Mouse (Mus musculus) heart, embryonic 14.5 days (tissue): ENCODE measurements around the gene Plxnb1. TPM values are rescaled to one million over a fixed set of nuclear protein-coding genes. Genes with fewer than 3 reads are reported as not detected.

ENCODE experiments used
- ATAC-seq: fragments of 200-750 bp; cut with Nextera tagmentation; 2 replicates; pipeline ENCODE4 v1.8.0; 2017; ENCODE audit warnings: low read depth, moderate TSS enrichment; ENCODE audit not compliant: insufficient number of reproducible peaks, insufficient read depth, low FRiP score
- H3K27ac ChIP-seq, 2 experiments: fragments of 200-500 bp in 1 of 2; fragments of 300-500 bp in 1 of 2; sonication (generic) in 1 of 2; replicated peaks in 1 of 2; 2 replicates each; pipeline ENCODE4 v1.5.1; 2012 to 2014; ENCODE audit warnings: low read depth in 2 of 2, low read length in 2 of 2, control low read depth in 1 of 2, mild to moderate bottlenecking in 1 of 2, mixed read lengths in 1 of 2; ENCODE audit not compliant: control insufficient read depth in 1 of 2, insufficient read depth in 1 of 2
- H3K27me3 ChIP-seq: fragments of 300-500 bp; sonication (generic); 2 replicates; pipeline ENCODE4 v1.6.1; 2014; ENCODE audit warnings: mild to moderate bottlenecking, low read length, control low read depth; ENCODE audit not compliant: control insufficient read depth, insufficient read depth
- H3K36me3 ChIP-seq: fragments of 300-500 bp; sonication (generic); 2 replicates; pipeline ENCODE4 v1.6.1; 2014; ENCODE audit warnings: mild to moderate bottlenecking, control low read depth, low read length, mixed read lengths; ENCODE audit not compliant: control insufficient read depth, insufficient read depth
- H3K4me1 ChIP-seq, 2 experiments: fragments of 200-500 bp in 1 of 2; fragments of 300-500 bp in 1 of 2; sonication (generic) in 1 of 2; 2 replicates each; pipeline ENCODE4 v1.6.1; 2012 to 2014; ENCODE audit warnings: low read length in 2 of 2, control low read depth in 1 of 2, mixed read lengths in 1 of 2; ENCODE audit not compliant: control insufficient read depth in 2 of 2, insufficient read depth in 2 of 2
- H3K4me2 ChIP-seq: fragments of 300-500 bp; sonication (generic); 2 replicates; pipeline ENCODE4 v1.6.1; 2014; ENCODE audit warnings: mild to moderate bottlenecking, low read length
- H3K4me3 ChIP-seq, 2 experiments: fragments of 200-500 bp in 1 of 2; fragments of 300-500 bp in 1 of 2; sonication (generic) in 1 of 2; 2 replicates each; pipeline ENCODE4 v1.5.1; 2012 to 2014; ENCODE audit warnings: low read length in 2 of 2, mild to moderate bottlenecking in 2 of 2, control low read depth in 1 of 2, low read depth in 1 of 2, moderate library complexity in 1 of 2; ENCODE audit not compliant: control insufficient read depth in 1 of 2, insufficient read depth in 1 of 2
- H3K9ac ChIP-seq: fragments of 300-500 bp; sonication (generic); 2 replicates; pipeline ENCODE4 v1.6.1; 2014; ENCODE audit warnings: mild to moderate bottlenecking, low read length
- H3K9me3 ChIP-seq: fragments of 300-500 bp; sonication (generic); 2 replicates; pipeline ENCODE4 v1.6.1; 2016; ENCODE audit warnings: low read length, control low read depth; ENCODE audit not compliant: control insufficient read depth
- polyA plus RNA-seq: library from polyadenylated mRNA; unstranded; fragments of >200 nt; fragmentation: Nextera tagmentation; extraction: Ambion mirVana; gene quantifications from 2 replicates; pipeline ENCODE4 v1.2.1, GENCODE M21; 2014

Gene Plxnb1
- polyA plus RNA-seq, 1 experiment from 2014 or later = 5.7 TPM

GRCm38 (mm10) chr9:109167316-109167715, 72.1 kb downstream of the Plxnb1 start:
- no peak overlapping the region for H3K4me3 ChIP-seq
- H3K9ac ChIP-seq = no peak overlapping the region
- H3K27ac ChIP-seq = no peak overlapping the region
- no peaks in the 10 kb centered on the region for H3K36me3 ChIP-seq
- no peak for ATAC-seq
- no peaks in the 10 kb centered on the region for H3K4me1 ChIP-seq
- H3K4me2 ChIP-seq = no peak overlapping the region
- no peaks in the 10 kb centered on the region for H3K27me3 ChIP-seq
- no peaks in the 10 kb centered on the region for H3K9me3 ChIP-seq

Other genes starting within 250 kb of the Plxnb1 start
- 7.6 and 8.7 TPM in 2 replicates for gene Slc26a6, start 242.1 kb upstream of the Plxnb1 start, polyA plus RNA-seq
- not detected in 2 replicates for gene Tmem89, start 180.8 kb upstream of the Plxnb1 start, polyA plus RNA-seq
- 952 and 972 TPM in 2 replicates for gene Uqcrc1, start 158.8 kb upstream of the Plxnb1 start, polyA plus RNA-seq
- gene Col7a1, start 141.8 kb upstream of the Plxnb1 start, polyA plus RNA-seq = 0.47 and 0.72 TPM in 2 replicates
- gene Ucn2, start 109.4 kb upstream of the Plxnb1 start, polyA plus RNA-seq = not detected in 2 replicates
- gene Pfkfb4, start 103.6 kb upstream of the Plxnb1 start, polyA plus RNA-seq = 2.9 and 3.2 TPM in 2 replicates
- 51.9 and 54.3 TPM in 2 replicates for gene Shisa5, start 56.8 kb upstream of the Plxnb1 start, polyA plus RNA-seq
- gene Trex1, start 35.7 kb upstream of the Plxnb1 start, polyA plus RNA-seq = 8.1 TPM in 2 replicates
- gene Atrip, start 21.3 kb upstream of the Plxnb1 start, polyA plus RNA-seq = 17.5 and 19.9 TPM in 2 replicates
- 13.9 and 14.0 TPM in 2 replicates for gene Ccdc51, start 12.9 kb upstream of the Plxnb1 start, polyA plus RNA-seq
- 611 and 670 TPM in 2 replicates for gene Tma7, start 12.8 kb upstream of the Plxnb1 start, polyA plus RNA-seq
- not detected in 2 replicates for gene Fbxw21, start 66.7 kb downstream of the Plxnb1 start, polyA plus RNA-seq
- not detected in 2 replicates for gene Fbxw13, start 100.6 kb downstream of the Plxnb1 start, polyA plus RNA-seq
- not detected in 2 replicates for gene Fbxw20, start 139.4 kb downstream of the Plxnb1 start, polyA plus RNA-seq
- gene Fbxw14, start 192.3 kb downstream of the Plxnb1 start, polyA plus RNA-seq = not detected in 2 replicates
- not detected in 2 replicates for gene Fbxw28, start 244.3 kb downstream of the Plxnb1 start, polyA plus RNA-seq